Mouse (Mus musculus) embryonic facial prominence, embryonic 11.5 days (tissue): ENCODE measurements at regions not wholly inside any gene's neighbourhood (a gene's known extent, or its start where the extent isn't known, plus 50 kb on each side); places are given as distances from the start of the nearest gene placed in this dataset.

ENCODE experiments used
- ATAC-seq: fragments of 200-750 bp; cut with Nextera tagmentation; replicated peaks from 2 replicates; pipeline ENCODE4 v1.8.0; 2017; ENCODE audit warnings: low read depth; ENCODE audit not compliant: insufficient number of reproducible peaks, low FRiP score, low TSS enrichment
- DNase-seq: peaks from one replicate; pipeline ENCODE4 v3.0.0-alpha.2; 2015; ENCODE audit warnings: low spot score
- H3K27ac ChIP-seq: fragments of 300-500 bp; sonication (generic); replicated peaks from 2 replicates; pipeline ENCODE4 v1.5.1; 2014; ENCODE audit warnings: mild to moderate bottlenecking, low read depth, low read length, control low read depth
- H3K27me3 ChIP-seq: fragments of 300-500 bp; sonication (generic); 2 replicates; pipeline ENCODE4 v1.6.1; 2014; ENCODE audit warnings: mild to moderate bottlenecking, low read length, moderate library complexity, mixed read lengths; ENCODE audit not compliant: control insufficient read depth, insufficient read depth
- H3K36me3 ChIP-seq: fragments of 300-500 bp; sonication (generic); replicated peaks from 2 replicates; pipeline ENCODE4 v1.6.1; 2014; ENCODE audit warnings: low read depth, mild to moderate bottlenecking, low read length, moderate library complexity, mixed read lengths; ENCODE audit not compliant: control insufficient read depth, insufficient read depth
- H3K4me1 ChIP-seq: fragments of 300-500 bp; sonication (generic); 2 replicates; pipeline ENCODE4 v1.6.1; 2014; ENCODE audit warnings: low read length, mixed read lengths; ENCODE audit not compliant: control insufficient read depth, insufficient read depth
- H3K4me2 ChIP-seq: fragments of 300-500 bp; sonication (generic); 2 replicates; pipeline ENCODE4 v1.6.1; 2014; ENCODE audit warnings: low read depth, mild to moderate bottlenecking, control low read depth, low read length, moderate library complexity
- H3K4me3 ChIP-seq: fragments of 300-500 bp; sonication (generic); 2 replicates; pipeline ENCODE4 v1.5.1; 2014; ENCODE audit warnings: low read depth, low read length, control low read depth
- H3K9ac ChIP-seq: fragments of 300-500 bp; sonication (generic); replicated peaks from 2 replicates; pipeline ENCODE4 v1.6.1; 2014; ENCODE audit warnings: mild to moderate bottlenecking, control low read depth, low read length
- H3K9me3 ChIP-seq: fragments of 300-500 bp; sonication (generic); replicated peaks from 2 replicates; pipeline ENCODE4 v1.6.1; 2016; ENCODE audit warnings: mild to moderate bottlenecking, low read length, inconsistent platforms, mixed read lengths; ENCODE audit not compliant: control insufficient read depth
- WGBS: fragments of 180-500 bp; shearing (Covaris S2); extraction: QIAGEN DNeasy Blood & Tissue Kit; methylation state at CpG from one replicate; pipeline ENCODE4 v1.1.7; 2014; 5-methylcytosine and 5-hydroxymethylcytosine counted together

GRCm38 (mm10) chr7:123921461-123921860 is 61.2 kb upstream of the Hs3st4 start:
- no peaks in the 10 kb centered on the region for H3K36me3 ChIP-seq
- no peak overlapping the region for H3K9ac ChIP-seq
- H3K27me3 ChIP-seq = no peaks in the 10 kb centered on the region
- H3K27ac ChIP-seq = no peak overlapping the region
- ATAC-seq (no peak), DNase-seq (no peak)
- WGBS = 97% methylated on average over 2 of the region's 2 CpGs
- no peaks in the 10 kb centered on the region for H3K9me3 ChIP-seq
- no peak overlapping the region for H3K4me3 ChIP-seq
- no peak overlapping the region for H3K4me2 ChIP-seq
- no peaks in the 10 kb centered on the region for H3K4me1 ChIP-seq

GRCm38 (mm10) chr7:123932486-123932885 is 50.2 kb upstream of the Hs3st4 start:
- DNase-seq (no peak), ATAC-seq (no peak)
- H3K9me3 ChIP-seq = no peaks in the 10 kb centered on the region
- no peaks in the 10 kb centered on the region for H3K36me3 ChIP-seq
- no peak overlapping the region for H3K9ac ChIP-seq
- H3K27ac ChIP-seq = no peak overlapping the region
- H3K4me2 ChIP-seq = no peak overlapping the region
- no peak overlapping the region for H3K4me3 ChIP-seq
- H3K27me3 ChIP-seq = no peaks in the 10 kb centered on the region
- WGBS = 50% methylated on average over 7 of the region's 7 CpGs
- no peaks in the 10 kb centered on the region for H3K4me1 ChIP-seq
